Mouse (Mus musculus): ENCODE results near the gene Gm19668.
A peak's percentile ranks its signal among the peaks of the same experiment; 100 is the strongest.
"Not testable (repeated sequence)": the region's sequence is repeated elsewhere in the genome, so short reads cannot be mapped to it uniquely, and the experiment has no call there.

The Gm19668 gene

DNA sequence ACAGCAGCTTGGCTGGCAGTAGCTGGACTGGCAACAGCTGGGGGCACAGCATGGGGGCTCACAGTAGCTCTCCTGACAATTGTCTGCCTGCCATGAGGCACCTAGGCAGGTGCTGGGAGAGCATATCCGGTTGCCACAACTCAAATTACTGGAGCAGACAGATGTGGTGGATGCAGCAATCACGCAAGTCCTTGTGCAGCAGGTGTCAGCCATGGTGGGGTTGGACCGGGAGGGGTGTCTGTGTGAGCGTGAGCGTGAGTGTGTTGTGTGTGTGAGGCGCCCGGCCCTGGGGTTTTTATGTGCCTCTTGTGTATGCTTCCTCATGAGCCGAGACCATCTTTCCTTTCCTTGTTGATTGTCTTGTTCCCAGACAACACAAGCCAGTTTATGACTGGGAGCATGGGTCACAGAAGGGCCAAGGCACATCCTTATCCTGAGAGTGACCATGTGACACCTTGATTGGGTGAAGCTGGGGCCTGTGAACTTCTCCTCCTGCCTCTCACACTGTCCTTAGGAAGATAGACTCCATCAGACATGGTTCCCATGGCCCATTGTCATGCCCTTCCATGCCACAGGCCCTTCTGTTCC is at the start of gene Gm19668:
TSS of gene Gm19668 (minus strand) at position 213 of the 588 bp plus-strand sequence.
- no peak for DNase-seq

DNA sequence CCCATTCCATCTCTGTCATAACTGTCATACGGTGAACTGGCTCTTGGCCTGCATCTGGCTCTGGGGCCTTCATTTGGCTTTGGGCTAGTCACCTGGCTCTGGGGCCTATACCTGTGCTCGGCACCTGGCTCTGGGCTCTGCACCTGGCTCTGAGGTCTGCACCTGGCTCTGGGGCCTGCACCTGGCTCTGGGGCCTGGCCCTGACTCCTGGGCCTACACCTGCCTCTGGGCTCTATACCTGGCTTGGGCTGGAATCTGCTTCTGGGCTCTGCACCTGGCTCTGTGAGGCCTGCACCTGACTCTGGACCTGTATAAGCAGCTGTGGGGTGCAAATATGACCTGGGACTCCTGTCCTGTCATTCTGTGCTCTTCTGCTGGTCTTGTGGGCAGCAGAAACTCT is 48.6 kb upstream of the Gm19668 start:
- DNase-seq, result no peak

- no peak for DNase-seq
These were observed 48.0 kb upstream of the Gm19668 start for GRCm38 (mm10) chr10:77846961-77847360.

DNA sequence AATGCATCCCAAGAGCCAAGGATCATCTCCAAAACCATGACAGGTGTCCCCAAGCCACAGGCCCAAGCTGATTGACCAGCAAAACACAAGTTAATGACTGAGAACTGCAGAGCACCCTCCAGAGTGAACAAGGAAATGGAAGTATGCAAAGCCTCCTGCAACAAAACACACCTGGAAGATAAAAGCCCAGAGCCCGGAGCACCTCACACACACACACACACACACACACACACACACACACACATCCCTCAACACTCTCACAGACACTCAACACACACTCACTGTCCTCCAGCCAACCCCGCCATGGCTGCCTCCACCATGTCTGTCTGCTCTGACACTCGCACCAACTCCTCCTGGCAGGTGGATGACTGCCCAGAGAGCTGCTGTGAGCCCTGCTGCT is 47.6 kb upstream of the Gm19668 start, which contains the start of gene Gm36176:
TSS of gene Gm36176 (plus strand) at position 301 of the 400 bp plus-strand sequence.
- no peak for DNase-seq

GRCm38 (mm10) chr10:77839006-77839405 is 40.1 kb upstream of the Gm19668 start:
- DNase-seq, result no peak

- DNase-seq, result no peak
These were observed 36.7 kb upstream of the Gm19668 start, which contains the start of gene Krtap10-10 for GRCm38 (mm10) chr10:77835647-77836046. Gene Krtap10-10, plus strand, starts transcription at chr10:77835947.

- no peak for DNase-seq
These were observed 28.0 kb upstream of the Gm19668 start, which contains the start of gene Krtap10-4 for GRCm38 (mm10) chr10:77826951-77827350. Gene Krtap10-4, minus strand, starts transcription at chr10:77827095.

- no peak for DNase-seq
These were observed 20.3 kb upstream of the Gm19668 start for GRCm38 (mm10) chr10:77819203-77819602.

- no peak for DNase-seq
These were observed 19.6 kb upstream of the Gm19668 start for GRCm38 (mm10) chr10:77818523-77818922.

- peak; percentile 46 for DNase-seq
These were observed 16.6 kb upstream of the Gm19668 start for GRCm38 (mm10) chr10:77815514-77815913.

- no peak for DNase-seq
These were observed 15.4 kb upstream of the Gm19668 start, which contains the start of gene Gm2696 for GRCm38 (mm10) chr10:77814382-77814781. Gene Gm2696, plus strand, starts transcription at chr10:77814682.

GRCm38 (mm10) chr10:77811743-77812142 is 12.8 kb upstream of the Gm19668 start, which contains the start of gene Gm9507:
Gene Gm9507, minus strand, starts transcription at chr10:77811843.
- DNase-seq, result no peak

GRCm38 (mm10) chr10:77804095-77804494 is 5.2 kb upstream of the Gm19668 start:
- DNase-seq, result no peak

DNA sequence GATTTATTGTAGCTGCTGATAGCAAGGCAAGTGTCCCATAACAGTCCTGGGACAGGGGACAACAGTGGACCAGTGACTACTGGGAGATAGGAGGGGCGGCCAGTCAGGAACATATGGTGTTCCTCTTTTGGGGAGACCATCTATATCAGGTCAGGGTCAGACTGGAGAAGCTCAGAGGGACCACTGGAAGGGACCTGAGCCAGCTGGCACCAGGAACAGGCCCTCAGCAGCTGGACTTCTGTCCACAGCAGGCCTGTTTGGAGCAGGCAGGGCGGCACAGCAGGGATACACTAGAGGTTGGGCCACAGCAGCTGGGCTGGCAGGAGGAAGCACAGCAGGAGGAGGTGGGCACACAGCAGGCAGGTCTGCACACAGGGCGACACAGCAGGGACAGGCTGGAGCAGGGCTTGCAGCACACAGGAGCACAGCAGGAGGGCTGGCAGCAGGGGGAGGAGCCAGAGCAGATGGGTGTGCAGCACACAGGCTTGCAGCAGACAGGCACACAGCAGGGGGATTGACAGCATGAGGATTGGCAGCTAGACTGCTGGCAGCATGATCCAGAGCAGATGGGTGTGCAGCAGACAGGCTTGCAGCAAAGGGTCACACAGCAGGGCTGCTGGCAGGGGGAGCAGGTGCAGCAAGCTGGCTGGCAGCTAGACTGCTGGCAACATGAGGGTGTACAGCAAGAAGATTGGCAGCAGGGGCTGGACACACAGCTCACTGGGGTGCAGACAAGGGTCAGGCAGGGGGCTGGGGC is 591 bp downstream of the Gm19668 start:
- DNase-seq, result not testable (repeated sequence)

DNA sequence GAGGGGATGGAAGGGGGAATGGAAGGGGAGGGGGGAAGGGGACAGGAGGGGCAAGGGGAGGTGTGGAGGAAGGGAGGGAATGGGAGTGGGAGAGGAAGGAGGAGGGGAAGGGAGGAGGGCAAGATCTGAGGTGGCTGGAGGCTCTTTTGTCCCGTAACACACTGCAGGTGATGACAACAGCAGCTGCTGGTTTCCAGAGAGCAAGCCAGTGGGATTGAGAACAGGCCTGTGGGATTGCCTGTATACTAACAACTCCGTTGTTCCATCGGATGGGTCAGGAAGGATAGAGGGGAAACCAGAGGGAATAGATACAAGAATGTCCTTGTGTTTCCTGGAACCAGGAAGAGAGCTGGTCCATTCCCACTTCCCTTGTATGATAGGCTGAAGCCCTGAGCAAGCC is 1.3 kb downstream of the Gm19668 start:
- no peak for DNase-seq

- DNase-seq, result no peak
These were observed 4.0 kb downstream of the Gm19668 start, which contains the start of gene Gm9639 for GRCm38 (mm10) chr10:77794976-77795375. Gene Gm9639, minus strand, starts transcription at chr10:77795076.

- no peak for DNase-seq
These were observed 10.3 kb downstream of the Gm19668 start for GRCm38 (mm10) chr10:77788621-77789020.

DNA sequence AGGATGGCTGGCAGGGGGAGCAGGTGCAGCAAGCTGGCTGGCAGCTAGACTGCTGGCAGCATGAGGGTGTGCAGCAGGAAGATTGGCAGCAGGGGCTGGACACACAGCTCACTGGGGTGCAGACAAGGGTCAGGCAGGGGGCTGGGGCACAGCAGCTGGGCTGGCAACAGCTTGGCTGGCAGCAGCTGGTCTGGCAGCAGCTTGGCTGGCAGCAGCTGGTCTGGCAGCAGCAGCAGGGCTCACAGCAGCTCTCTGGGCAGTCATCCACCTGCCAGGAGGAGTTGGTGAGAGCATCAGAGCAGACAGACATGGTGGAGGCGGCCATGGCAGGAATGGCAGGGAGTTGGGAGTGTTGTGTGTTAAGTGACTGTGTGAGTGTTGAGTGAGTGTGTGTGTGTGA is 11.1 kb downstream of the Gm19668 start, which contains the start of gene Gm7137:
TSS of gene Gm7137 (minus strand) at position 325 of the 400 bp plus-strand sequence.
- not testable (repeated sequence) for DNase-seq

- DNase-seq, result not testable (repeated sequence)
These were observed 15.5 kb downstream of the Gm19668 start for GRCm38 (mm10) chr10:77783396-77783795.

- not testable (repeated sequence) for DNase-seq
These were observed 16.5 kb downstream of the Gm19668 start, which contains the start of gene Gm3250 for GRCm38 (mm10) chr10:77782442-77782841. Gene Gm3250, minus strand, starts transcription at chr10:77782542.

DNA sequence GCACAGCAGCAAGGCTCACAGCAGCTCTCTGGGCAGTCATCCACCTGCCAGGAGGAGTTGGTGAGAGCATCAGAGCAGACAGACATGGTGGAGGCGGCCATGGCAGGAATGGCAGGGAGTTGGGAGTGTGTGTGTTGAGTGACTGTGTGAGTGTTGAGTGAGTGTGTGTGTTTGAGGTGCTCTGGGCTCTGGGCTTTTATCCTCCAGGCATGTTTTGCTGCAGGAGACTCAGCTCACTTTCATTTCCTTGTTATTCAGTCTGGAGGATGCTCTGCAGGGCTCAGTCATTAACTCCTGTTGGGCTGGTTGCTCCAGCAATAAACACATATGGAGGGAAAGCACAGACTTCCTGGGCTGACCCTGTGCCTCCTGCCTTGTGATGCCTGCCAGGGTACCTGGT is 22.1 kb downstream of the Gm19668 start, which contains the start of gene Gm7138:
TSS of gene Gm7138 (minus strand) at position 101 of the 400 bp plus-strand sequence.
- not testable (repeated sequence) for DNase-seq

DNA sequence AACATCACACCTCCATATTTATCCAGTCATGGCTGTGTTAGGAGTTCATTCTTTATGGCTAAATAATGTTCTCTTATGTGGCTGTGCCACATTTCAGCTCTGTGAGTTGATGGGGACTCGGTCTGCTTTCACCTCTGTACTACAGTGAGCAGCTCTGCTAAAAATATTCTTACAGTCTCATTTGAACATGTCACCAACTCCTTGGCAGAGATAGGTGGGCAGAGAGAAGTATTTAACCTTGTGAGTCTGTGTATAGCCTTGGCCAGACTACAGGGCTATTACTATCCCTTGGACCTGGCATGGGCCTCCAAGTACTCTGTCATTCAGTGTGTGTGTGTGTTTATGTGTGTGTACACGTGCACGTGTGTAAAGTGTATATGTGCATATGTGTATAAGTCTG is 26.8 kb downstream of the Gm19668 start:
- not testable (repeated sequence) for DNase-seq

GRCm38 (mm10) chr10:77771225-77771624 is 27.7 kb downstream of the Gm19668 start, which contains the start of gene Gm3238:
Gene Gm3238, minus strand, starts transcription at chr10:77771325.
- DNase-seq, result not testable (repeated sequence)

Measured in thymus, postnatal 14 days (tissue).